Mouse (Mus musculus): ENCODE measurements at regions not wholly inside any gene's neighbourhood (a gene's known extent, or its start where the extent isn't known, plus 50 kb on each side); places are given as distances from the start of the nearest gene placed in this dataset.

DNA sequence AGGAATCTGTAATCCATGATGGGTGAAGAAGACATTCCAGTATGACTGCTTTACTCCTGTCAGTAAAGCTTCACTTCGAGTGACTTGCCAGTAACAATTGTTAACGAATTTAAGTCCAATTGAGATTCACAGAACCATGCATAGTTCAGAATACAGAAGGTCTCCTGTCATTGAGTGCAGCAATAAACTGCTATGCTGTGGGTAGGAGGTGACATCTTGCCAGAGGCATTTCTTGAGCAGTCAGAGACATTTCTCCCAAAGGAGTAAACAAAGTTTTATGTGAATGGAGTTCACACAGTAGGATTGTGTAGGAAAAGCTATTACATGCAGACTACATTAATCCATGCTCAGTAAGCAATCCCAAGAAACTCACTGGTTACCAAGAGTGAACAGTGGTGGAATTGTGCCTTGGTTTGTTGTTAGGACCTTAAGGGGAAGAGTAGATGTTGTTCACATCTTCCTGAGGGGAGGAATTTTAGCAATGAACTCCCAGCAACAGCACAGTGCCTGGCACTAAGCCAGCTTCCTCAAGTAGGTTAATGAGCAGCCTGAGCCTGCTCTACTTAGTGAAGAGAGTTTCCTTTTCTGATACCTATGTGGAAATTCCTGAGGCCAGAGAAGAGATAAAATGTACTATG lies 149.1 kb upstream of the Syndig1 start:
- no peak overlapping the region for H3K4me3 ChIP-seq (replicated peaks)
- H3K9me3 ChIP-seq: peaks cover 17% of the 10 kb centered on the region
- no peaks in the 10 kb centered on the region for H3K27me3 ChIP-seq (replicated peaks)
- H3K4me1 ChIP-seq: no peaks in the 10 kb centered on the region
- TF ChIP-seq GATA1 (IDR thresholded peaks at IDR 0.05; ENCODE audit: borderline replicate concordance, low read length) (no peak), FLI1 (IDR thresholded peaks at IDR 0.05; ENCODE audit: low read length) (no peak)
- H3K36me3 ChIP-seq (replicated peaks; ENCODE audit: low read length): no peaks in the 10 kb centered on the region

DNA sequence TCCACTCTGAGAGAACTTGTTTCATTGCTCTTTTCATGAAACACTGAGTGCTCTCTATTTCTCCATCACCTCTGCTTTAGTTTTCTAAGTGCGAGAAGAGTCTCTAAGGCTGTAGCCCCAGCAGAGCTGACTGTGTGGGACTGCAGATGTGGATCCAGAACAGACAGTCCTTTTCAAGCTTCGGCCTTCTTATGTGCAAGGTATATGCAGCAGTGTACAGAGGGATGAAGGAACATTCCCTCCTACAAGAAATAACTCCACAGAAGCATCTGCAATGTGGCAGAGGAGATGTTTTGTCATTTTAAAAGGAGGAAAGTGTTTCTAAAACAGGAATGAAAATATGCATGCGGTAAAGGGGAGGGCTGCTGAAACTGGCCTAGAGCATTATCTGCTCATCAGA lies 106.7 kb upstream of the Syndig1 start:
- TF ChIP-seq GATA1 (IDR thresholded peaks at IDR 0.05; ENCODE audit: borderline replicate concordance, low read length) (no peak), FLI1 (IDR thresholded peaks at IDR 0.05; ENCODE audit: low read length) (no peak)
- no peaks in the 10 kb centered on the region for H3K36me3 ChIP-seq (replicated peaks; ENCODE audit: low read length)
- H3K9me3 ChIP-seq: peaks cover 14% of the 10 kb centered on the region; the same call in 1 of the 2 replicates
- H3K4me3 ChIP-seq (replicated peaks): no peak overlapping the region
- H3K4me1 ChIP-seq: no peaks in the 10 kb centered on the region
- H3K27me3 ChIP-seq (replicated peaks): no peaks in the 10 kb centered on the region

DNA sequence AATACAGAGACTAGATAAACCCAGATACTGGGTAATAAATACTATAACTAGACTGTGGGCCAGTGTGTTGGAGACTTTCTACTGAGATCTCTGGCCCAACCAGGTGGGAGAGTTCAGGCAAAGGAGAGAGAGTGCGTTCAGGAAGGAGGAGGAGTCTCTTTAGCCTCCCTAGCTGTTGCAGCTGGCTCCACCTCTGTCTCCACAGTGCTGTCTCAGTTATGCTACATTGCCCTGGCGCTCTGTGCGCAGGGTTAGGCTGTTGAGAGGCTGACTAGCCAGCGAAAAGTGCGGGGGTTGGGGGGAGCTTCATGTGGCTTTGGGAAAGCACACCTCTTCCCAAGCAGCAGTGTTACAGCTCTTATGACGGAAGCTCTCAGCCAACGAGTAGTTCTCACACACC lies 104.7 kb upstream of the Syndig1 start:
- Histone ChIP-seq H3K36me3 (replicated peaks; ENCODE audit: low read length) (no peaks in the 10 kb centered on the region), H3K4me3 (replicated peaks) (no peak overlapping the region), H3K9me3 (peaks cover 14% of the 10 kb centered on the region; the same call in 1 of the 2 replicates), H3K27me3 (replicated peaks) (no peaks in the 10 kb centered on the region), H3K4me1 (no peaks in the 10 kb centered on the region)
- TF ChIP-seq FLI1 (IDR thresholded peaks at IDR 0.05; ENCODE audit: low read length) (no peak), GATA1 (IDR thresholded peaks at IDR 0.05; ENCODE audit: borderline replicate concordance, low read length) (no peak)

DNA sequence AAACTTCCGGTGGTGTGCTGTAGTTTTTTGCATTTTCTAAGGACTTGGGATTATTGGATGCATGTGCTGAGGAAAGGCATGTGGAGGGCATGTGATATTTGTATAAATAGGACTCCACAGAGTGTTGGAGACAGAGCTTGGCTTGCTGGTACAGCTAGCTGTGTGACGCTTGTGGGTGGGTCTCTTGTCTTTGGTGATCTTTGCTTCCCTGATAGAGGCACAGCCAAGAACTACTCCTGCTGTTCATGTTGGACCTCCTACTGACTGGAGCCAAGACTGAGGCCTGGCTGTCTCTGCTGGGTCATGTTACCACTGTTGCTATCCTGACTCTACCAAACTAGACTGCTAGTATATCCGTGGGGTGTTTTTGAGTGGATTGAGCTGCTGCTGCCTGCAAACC lies 103.1 kb upstream of the Syndig1 start:
- Histone ChIP-seq H3K4me3 (replicated peaks) (no peak overlapping the region), H3K4me1 (no peaks in the 10 kb centered on the region), H3K9me3 (peaks cover 8% of the 10 kb centered on the region; the same call in 1 of the 2 replicates), H3K27me3 (replicated peaks) (no peaks in the 10 kb centered on the region), H3K36me3 (replicated peaks; ENCODE audit: low read length) (no peaks in the 10 kb centered on the region)
- TF ChIP-seq GATA1 (IDR thresholded peaks at IDR 0.05; ENCODE audit: borderline replicate concordance, low read length) (no peak), FLI1 (IDR thresholded peaks at IDR 0.05; ENCODE audit: low read length) (no peak)

DNA sequence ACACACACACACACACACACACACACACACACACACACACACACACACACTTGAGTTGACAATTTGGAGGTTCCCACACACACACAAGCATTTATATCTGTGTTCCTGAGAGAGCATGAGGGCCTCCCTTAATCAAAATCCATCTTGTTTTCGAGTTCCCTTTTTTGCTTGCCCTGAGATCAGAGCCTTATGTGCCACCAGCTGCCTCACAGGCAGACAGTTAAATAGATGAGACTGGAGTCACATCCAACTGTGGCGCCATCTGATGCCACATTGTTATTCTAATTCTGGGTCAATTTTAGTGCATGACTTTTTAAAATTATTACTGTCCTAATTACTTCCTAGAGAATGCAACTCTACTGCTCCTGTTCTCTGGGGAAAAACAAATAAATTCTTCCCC lies 91.2 kb upstream of the Syndig1 start:
- H3K27me3 ChIP-seq (replicated peaks): no peaks in the 10 kb centered on the region
- TF ChIP-seq GATA1 (IDR thresholded peaks at IDR 0.05; ENCODE audit: borderline replicate concordance, low read length) (no peak), FLI1 (IDR thresholded peaks at IDR 0.05; ENCODE audit: low read length) (no peak)
- H3K4me3 ChIP-seq (replicated peaks): no peak overlapping the region
- H3K36me3 ChIP-seq (replicated peaks; ENCODE audit: low read length): no peaks in the 10 kb centered on the region
- no peaks in the 10 kb centered on the region for H3K4me1 ChIP-seq
- H3K9me3 ChIP-seq: peaks cover 35% of the 10 kb centered on the region

DNA sequence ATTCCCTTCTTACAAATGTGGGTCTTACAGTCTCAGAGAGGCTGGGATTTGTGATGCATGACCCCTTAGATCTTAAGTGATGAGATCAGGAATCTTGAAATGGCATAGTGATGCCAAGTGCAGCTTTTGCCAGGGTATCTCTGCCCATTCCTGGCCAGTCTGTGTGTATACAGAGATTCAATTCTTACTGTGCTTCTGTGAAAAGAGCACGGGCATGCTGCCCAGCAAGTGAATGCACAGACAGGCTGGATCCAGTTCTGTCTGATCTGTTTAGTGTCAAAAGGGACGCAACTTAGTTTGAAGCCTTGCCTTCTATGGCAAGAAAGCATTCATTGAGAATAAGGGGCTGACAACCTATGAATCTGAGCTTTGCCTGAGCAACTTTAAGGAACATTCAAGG lies 89.1 kb upstream of the Syndig1 start:
- H3K27me3 ChIP-seq (replicated peaks): no peaks in the 10 kb centered on the region
- no peaks in the 10 kb centered on the region for H3K36me3 ChIP-seq (replicated peaks; ENCODE audit: low read length)
- TF ChIP-seq GATA1 (IDR thresholded peaks at IDR 0.05; ENCODE audit: borderline replicate concordance, low read length): no peak
- no peak for TF ChIP-seq FLI1 (IDR thresholded peaks at IDR 0.05; ENCODE audit: low read length)
- H3K4me1 ChIP-seq: no peaks in the 10 kb centered on the region
- H3K9me3 ChIP-seq: peaks cover 44% of the 10 kb centered on the region
- H3K4me3 ChIP-seq (replicated peaks): no peak overlapping the region

DNA sequence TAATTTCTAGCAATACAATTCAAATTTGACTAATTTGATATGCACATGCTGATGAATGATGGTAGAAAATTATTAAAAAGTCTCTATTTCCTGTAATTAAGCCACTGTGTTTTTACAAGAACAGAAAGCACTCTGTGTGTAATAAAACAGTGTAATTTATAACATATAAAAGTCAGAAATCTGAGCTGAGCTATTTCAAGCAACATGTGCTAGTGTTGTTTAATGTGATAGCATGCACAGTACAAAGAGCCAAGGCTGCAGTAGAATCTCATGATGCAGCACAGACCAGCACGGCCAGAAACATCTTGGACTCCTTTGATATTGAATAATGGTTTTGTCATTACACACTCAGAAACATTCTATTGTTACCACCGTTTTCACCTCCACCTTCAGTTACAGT lies 86.3 kb upstream of the Syndig1 start:
- no peak for TF ChIP-seq FLI1 (IDR thresholded peaks at IDR 0.05; ENCODE audit: low read length)
- TF ChIP-seq GATA1 (IDR thresholded peaks at IDR 0.05; ENCODE audit: borderline replicate concordance, low read length): no peak
- H3K4me1 ChIP-seq: no peaks in the 10 kb centered on the region
- no peaks in the 10 kb centered on the region for H3K27me3 ChIP-seq (replicated peaks)
- no peaks in the 10 kb centered on the region for H3K36me3 ChIP-seq (replicated peaks; ENCODE audit: low read length)
- H3K4me3 ChIP-seq (replicated peaks): no peak overlapping the region
- H3K9me3 ChIP-seq: peaks cover 34% of the 10 kb centered on the region

DNA sequence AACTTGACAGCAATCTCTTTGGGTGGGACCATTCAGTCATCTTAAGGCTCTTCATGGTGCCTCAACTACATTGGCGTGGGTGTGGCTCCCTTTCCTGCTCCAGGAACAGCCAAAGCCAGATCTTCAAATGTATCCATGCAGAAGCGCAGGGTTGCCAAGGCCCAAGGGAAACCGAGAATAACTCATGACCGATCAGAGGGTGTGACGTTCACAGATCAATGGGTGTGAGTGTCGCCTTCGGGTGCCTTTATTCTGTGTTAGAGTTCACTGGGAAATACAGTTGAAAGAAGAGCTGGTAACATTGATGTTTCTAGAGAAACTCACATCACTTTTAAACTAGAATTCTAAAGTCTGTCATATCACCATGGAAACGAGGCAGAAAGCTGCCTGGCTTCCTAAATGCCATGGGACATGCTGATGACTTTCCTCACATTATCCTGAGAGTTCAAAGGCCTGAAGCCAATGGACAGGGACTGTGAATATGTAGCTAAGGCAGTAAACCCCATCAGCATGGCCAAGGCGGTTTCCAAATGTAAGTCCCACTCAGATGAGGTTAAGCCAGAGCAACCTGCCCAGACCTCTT lies 80.7 kb upstream of the Syndig1 start:
- H3K9me3 ChIP-seq: peaks cover 33% of the 10 kb centered on the region
- no peaks in the 10 kb centered on the region for H3K27me3 ChIP-seq (replicated peaks)
- TF ChIP-seq GATA1 (IDR thresholded peaks at IDR 0.05; ENCODE audit: borderline replicate concordance, low read length) (no peak), FLI1 (IDR thresholded peaks at IDR 0.05; ENCODE audit: low read length) (no peak)

DNA sequence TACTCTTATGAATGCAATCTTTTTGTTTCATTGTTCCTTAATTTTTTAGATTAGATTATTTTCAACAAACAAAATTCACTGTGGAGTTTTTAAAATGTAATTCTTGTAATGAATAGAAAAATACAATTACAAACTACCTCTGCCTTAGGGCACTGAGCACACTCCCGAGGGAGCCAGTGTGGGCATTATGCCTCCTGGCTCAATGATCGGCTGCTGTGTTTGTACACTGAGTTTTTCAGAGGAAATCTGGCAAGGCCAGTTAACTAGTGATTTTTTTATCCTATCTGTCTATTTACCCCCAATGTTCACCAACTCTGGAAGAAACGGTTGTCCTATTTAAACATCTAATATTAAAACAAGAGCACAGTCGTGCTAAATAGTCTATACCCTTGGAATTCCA lies 69.9 kb upstream of the Syndig1 start:
- Histone ChIP-seq H3K36me3 (replicated peaks; ENCODE audit: low read length) (no peaks in the 10 kb centered on the region), H3K9me3 (peaks cover 6% of the 10 kb centered on the region), H3K4me3 (replicated peaks) (no peak overlapping the region), H3K27me3 (replicated peaks) (no peaks in the 10 kb centered on the region), H3K4me1 (no peaks in the 10 kb centered on the region)
- no peak for TF ChIP-seq FLI1 (IDR thresholded peaks at IDR 0.05; ENCODE audit: low read length)
- no peak for TF ChIP-seq GATA1 (IDR thresholded peaks at IDR 0.05; ENCODE audit: borderline replicate concordance, low read length)

More for the DNA sequence above, 80.7 kb upstream of the Syndig1 start:
- Histone ChIP-seq H3K4me1 (no peaks in the 10 kb centered on the region), H3K36me3 (replicated peaks; ENCODE audit: low read length) (no peaks in the 10 kb centered on the region), H3K4me3 (replicated peaks) (no peak overlapping the region)

DNA sequence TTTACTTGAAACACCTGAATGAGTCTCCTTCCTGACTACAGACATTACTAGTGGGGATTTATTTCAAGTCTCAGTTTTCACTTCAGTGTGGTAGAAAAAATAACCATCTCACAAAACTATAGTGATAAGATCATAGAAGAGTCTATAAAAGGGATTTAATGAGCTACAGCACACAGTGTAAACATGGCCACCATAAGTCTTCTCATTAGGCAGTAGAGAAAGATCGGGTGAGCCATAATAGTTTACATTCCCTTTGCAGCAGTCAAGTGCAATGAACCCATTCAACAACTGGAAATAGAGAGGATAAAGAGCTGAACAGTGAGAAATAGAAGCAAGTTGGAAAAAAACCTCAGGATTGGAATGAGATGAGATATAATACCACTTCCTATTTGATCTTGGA lies 65.1 kb upstream of the Syndig1 start:
- Histone ChIP-seq H3K4me3 (replicated peaks) (no peak overlapping the region), H3K9me3 (no peaks in the 10 kb centered on the region)

More for the DNA sequence above, 65.1 kb upstream of the Syndig1 start:
- no peaks in the 10 kb centered on the region for H3K27me3 ChIP-seq (replicated peaks)
- TF ChIP-seq GATA1 (IDR thresholded peaks at IDR 0.05; ENCODE audit: borderline replicate concordance, low read length): no peak
- no peak for TF ChIP-seq FLI1 (IDR thresholded peaks at IDR 0.05; ENCODE audit: low read length)
- H3K4me1 ChIP-seq: no peaks in the 10 kb centered on the region
- no peaks in the 10 kb centered on the region for H3K36me3 ChIP-seq (replicated peaks; ENCODE audit: low read length)

Data from megakaryocyte, embryonic 14.5 days (primary cell).